Mouse (Mus musculus) layer of hippocampus, adult 18-20 months (tissue): ENCODE measurements around the gene Selenoi. TPM values are rescaled to one million over a fixed set of nuclear protein-coding genes. Genes with fewer than 3 reads are reported as not detected.
A peak's percentile ranks its signal among the peaks of the same experiment; 100 is the strongest.

Experiments
- DNase-seq, 2 experiments: peaks; one replicate each; pipeline ENCODE4 v3.0.0; 2022; ENCODE audit warnings: low spot score in 2 of 2
- total RNA-seq, 2 experiments: library from RNA; stranded (reverse); gene quantifications; 2 replicates each; pipeline ENCODE4 v1.2.3; 2021

Gene Selenoi
- total RNA-seq, 2 experiments from 2014 or later: 33.5 to 41.2 TPM

DNA sequence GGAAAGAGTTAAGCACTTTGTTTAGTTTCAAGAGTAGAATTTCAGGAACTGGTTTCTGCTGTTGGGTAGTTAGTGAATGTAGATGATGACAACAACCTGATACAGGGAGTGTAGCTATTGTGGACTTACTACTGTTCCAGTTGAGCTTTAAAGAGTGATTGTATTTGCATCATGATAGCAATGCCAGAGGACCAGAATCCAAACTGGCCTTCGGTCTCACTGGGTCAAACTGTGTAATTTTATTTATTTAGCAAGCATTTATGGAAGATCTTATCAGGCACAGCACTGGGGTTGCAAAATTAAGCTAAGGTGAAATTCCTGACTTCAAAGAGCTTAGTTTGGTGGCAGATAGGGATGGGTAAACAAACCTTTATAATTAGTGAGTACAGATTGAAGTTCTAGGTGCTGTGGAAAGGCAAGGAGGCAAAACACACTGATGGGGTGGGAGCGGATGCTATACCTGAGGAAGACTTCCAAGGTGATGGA, 3.3 kb downstream of the Selenoi start:
- DNase-seq: no peak

DNA sequence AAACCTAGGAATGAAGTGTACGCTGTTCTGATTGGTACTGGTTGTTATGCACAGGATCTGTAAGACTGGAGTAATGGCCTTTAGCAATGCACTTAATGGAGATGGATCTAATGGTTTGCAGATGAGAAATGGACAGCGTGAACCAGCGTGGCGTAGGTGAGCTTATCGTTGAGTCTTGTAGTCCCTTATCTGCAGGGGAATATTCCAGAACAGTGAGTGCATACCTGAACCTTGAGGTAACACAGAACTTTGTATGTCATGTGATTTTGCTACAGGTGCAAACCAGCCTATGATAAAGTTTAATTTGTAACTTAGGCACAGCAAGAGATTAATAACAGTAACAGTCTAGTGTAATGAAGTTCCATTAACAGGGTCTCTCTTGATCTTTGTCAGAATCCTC, 6.2 kb downstream of the Selenoi start:
- DNase-seq: no peak

DNA sequence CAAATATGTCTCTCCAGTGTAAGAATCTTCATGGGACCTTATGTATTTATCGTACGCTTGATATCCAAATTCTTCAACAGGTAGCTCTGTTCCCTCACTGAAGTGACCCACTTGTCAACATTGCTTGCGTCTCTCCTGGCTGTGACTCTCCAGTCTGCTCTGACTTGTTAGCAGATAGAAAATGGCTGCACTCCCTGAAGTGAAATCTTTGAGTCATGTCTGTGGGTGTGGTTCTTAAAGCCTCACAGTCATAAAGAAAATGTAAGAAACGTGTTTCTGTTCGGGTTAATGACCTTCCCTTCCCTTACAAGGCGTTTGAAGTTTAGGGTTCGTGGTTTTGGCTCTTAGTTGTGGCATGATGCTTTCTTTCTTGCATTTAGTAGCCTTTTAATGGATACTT, 8.2 kb downstream of the Selenoi start:
- no peak for DNase-seq

DNA sequence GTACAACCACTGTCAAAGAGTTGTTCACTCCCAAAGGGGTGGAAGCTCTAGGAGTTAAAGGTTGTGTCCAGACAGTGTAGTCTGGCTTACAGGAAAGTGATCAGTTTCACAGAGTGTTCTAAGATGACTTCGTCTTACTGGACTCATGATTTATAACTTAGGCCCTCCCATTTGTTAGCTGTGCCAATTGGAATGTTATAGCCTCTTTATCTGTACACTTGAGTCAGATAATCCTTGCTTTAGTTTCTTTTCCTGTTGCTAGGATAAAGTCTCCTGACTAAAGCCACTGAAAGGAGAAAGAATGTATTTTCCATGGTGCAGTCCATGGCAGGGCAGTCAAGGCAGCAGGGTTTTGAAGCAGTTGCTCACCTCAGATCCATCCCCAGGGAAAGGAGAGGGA, 10.0 kb downstream of the Selenoi start:
- no peak for DNase-seq

DNA sequence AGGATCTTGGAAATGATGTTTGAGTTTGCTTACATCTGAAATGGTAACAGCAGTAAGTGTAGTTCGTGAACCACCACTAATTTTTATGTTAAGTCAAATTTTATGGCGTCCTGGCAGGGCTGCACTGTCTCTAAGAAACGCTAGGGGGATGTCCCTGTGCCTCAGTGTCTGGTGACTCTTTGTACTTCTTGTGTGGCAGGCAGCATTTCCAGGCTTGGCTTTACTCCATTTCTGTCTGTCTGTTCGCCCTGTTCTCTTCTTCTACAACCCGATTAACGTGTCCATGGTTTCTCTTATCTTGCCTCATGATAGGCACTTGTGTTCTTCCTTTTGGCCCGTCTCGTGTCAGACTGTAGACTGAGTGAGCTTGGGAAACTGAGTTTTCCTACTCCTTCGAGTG, 11.4 kb downstream of the Selenoi start:
- DNase-seq: peak in 1 of 2 experiments; percentile 24

DNA sequence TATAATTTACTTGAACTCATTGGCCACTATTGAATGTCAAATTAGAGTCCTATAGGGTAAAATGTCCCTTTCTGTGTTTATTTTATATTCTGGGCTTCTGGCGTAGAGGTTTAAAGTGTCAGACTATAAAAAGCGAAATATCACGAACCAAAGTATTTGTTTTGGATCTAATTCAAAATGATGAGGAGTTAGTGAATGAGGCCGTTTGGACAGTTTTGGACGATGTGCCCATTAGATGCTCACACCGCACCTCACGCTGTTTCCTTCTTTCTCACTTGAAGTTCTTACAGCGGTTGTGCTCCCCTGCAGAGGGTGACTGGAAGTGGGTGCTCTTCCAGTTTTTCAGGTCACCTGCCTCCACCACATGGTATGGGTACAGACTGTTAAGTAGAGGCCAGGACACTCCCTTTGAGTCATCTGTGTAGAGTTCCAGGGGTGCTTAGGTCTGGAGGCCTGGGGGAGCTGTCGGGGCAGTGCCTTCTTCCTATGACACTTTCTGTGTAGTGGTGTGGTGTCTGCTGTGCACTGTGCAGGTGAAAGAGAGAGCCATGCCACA, 13.6 kb downstream of the Selenoi start:
- DNase-seq: no peak

DNA sequence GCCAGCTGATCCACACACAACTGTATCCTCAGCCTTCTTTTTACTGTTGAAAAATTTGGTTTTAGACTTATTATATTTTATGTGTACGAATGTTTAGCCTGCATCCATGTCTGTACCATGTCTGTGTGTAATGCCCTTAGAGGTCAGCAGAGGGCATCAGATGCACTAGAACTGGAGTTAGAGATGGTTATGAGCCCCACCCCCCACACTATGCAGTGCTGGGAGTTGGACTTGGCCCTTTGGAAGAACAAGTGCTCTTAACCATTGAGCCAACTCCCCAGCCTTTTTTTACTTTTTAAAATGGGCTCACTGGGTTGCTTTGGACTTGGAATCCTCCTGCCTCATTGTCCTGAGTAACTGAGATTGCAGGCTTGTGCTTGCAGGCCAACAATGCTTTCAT, 15.3 kb downstream of the Selenoi start:
- DNase-seq: no peak

DNA sequence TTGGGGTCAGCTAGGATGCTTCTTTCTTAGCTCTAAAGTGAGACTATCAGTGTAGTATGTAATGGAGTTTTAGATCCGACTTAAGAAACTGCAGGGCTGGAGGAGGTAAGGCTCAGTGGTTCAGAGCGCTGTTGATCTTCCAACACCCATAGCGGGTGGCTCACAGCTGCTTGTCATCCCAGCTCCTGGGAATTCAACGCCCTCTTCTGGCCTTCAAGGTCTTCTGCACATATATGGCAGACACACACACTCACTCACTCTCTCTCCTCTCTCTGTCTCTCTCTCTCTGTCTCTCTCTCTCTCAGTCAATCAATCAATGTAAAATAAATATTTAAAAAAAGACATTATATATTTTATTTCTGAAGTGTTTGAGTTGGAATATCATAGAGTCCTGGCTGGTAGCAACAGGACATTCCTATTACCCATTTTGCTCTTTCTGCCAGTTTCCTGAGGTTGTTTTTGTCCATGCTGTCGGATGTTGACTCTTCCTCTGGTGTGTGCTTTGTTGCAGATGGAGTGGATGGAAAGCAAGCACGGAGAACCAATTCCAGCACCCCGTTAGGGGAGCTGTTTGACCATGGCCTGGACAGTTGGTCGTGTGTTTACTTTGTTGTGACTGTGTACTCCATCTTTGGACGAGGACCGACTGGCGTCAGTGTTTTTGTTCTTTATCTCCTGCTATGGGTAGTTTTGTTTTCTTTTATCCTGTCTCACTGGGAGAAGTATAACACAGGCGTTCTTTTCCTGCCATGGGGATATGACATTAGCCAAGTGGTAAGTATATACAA, 23.4 kb downstream of the Selenoi start:
- DNase-seq: no peak

DNA sequence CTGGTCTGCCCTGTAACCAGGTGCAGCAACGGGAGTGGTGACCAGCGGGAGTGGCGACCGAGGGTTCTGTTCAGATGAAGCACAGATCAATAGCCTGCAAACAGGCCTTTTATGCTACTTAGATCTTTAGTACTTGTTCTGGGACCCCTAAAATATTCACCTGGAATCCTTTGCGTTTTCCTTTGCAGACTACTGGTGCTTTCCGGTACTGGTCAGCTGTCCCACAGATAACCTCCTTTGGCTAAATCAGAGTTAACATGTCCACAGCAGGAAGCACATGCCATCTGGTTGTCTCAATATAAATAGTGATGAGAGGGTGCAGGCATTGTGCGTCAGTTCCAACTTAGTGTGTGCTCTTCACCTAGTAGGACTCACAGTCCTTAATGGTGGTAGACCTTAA, 26.4 kb downstream of the Selenoi start:
- no peak for DNase-seq

DNA sequence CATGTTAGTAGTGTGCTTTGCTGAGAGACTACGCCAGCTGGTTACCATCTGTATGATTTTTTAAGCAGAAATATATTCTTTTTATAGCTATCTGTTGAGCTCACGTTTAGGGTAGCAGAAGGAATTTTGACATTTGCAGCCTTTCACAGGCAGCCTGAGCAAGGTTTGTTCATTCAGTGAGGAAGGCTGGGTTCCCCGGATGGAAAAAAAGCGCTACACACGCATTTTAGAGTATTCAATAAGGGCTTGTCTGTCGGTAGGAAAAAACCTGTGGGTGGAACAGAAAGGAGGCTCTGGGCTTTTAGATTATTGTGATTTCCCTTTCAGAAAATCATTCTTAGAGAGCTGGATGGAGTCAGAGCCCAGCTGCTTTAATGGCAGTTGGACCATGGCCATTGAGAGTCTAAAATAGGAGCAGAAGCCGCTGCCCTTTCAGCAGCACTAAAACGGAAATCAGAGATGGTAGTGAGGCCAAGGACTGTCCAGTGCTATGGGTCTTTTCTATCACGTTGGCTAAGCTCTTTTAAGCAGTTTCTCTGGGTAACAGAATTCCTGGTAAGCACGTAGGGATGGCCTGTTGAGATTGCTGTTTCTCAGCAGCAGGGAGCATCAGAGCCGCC, 38.3 kb downstream of the Selenoi start:
- DNase-seq: peak; percentile 70 to 88

DNA sequence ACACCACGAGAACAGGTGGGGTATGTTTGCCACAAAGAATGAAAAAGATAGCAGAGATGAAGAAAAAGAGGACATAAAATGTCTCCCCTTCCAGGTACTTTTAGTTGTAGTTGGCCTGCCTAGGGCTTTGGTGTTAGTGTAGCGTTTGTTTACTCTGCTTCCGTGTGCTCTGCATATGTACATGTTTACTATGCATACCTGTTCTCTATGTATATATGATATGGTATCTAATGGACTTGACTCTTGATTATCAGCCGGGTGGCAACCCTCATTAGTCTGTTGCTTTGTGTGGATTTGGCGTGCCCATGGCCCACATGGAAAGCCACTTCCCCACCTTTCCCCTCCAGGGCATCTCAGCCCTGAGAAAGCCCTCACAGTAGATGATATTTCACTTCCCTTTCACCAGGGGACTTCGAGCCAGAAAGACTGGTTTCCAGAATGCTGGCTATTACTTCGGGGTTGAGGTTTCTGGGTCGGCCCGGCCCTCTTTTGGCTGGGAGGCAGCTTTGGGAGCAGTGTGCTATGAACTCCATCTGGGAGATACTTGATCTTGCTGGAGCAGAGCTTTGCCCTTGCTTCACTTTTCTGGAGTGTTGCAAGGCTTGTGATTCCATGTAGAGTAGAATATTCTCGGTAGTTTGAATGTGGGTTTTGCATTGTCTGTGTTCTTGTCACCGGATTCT, 39.4 kb downstream of the Selenoi start:
- DNase-seq: no peak

DNA sequence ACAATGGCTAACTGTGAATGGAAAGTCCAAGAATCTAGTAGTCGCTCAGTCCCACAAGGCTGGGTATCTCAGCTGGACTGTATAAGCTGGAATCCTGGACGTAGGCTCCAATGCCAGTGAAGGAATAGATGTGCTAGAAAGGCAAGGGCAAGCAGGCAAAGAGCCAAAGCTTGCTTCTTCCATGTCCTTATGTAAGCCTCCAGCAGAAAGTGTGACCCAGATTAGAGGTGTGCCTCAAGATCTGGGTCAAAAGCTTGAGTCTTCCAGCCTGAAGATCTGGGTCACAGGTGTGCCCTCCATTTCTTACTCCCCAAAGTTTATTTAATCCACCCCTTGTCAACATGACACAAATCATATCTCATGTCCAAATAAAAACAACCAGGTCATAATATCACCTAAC, 44.0 kb downstream of the Selenoi start:
- DNase-seq: no peak

DNA sequence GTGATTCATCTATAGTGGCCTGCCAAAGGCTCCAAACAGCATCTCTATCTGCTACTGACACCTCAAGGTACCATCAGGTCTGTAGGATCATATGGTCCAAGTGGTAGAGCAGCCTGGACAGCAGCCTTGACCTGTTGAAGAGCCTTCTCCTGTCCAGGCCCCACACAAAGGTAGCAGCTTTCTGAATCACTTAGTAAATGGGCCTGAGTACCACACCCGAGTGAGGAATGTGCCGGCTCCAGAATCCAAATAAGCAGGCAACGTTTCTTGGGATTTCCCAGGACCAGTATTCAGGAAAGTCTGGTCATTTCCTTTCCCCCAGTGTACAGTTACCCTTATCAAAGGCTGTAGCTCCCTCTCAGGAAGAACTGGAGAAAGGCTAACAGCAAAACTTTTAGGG, 46.6 kb downstream of the Selenoi start:
- no peak for DNase-seq

DNA sequence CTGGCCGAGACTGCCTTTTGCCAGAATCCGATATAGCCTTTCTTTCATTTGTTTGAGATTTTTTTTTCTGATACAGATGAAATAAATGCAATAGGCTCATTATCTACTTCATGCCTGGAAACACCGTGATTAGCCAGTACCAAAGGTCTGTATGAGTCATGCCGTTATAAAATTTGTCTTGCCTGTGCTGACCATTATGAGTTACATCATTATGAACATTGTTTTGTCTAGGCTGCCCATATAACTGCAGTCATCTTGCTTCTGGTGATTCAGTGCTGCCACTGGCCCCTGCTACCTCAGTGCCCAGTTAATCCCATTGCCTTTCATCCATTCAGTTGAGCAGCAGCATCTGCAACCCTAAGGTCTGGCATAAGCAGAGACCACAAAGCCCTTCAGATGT, 47.1 kb downstream of the Selenoi start:
- DNase-seq: no peak

DNA sequence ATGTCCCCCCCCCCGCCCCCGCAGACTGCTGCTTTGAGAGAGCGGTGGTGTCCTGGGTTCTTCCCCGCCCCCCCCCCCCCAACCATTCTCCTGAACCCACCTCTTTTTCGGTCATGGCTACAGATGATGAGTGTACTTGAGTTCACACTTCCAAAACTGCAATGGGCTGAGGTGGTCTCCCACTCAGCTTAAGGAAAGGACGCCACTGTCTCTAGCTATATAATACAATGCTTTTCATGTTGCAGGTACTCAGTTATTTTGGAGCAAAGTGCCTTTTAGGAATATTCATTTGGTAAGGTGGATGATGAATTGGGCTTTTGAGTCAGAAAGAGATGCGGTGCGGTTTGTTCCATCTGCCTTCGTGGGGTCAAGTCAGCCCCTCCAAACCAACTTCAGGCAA, 48.5 kb downstream of the Selenoi start:
- no peak for DNase-seq

DNA sequence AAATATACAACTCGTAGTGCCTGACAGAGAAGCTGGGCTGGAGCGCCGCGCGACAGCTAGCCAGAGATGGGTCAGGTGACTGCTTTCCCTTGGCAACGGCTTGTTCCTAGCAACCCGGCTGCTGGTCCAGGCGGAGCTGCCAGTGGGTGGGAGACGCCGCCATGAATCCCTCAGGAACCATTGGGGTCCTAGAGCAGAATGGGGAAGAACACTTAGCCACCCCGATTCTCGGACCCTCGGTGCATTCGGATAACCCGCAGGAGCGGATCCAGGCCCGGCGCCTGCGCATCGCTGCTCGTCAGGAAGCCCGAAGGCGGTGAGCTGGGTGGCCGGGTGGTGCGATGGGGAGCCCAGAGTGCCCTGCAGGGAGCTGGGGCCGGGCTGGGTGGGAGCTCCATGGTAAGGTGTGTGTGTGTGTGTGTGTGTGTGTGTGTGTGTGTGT, 48.9 kb downstream of the Selenoi start, which contains the start of gene Drc1:
Drc1 (plus strand) TSS at position 98 of the 442 bp plus-strand sequence.
- DNase-seq: peak; percentile 70 to 78

DNA sequence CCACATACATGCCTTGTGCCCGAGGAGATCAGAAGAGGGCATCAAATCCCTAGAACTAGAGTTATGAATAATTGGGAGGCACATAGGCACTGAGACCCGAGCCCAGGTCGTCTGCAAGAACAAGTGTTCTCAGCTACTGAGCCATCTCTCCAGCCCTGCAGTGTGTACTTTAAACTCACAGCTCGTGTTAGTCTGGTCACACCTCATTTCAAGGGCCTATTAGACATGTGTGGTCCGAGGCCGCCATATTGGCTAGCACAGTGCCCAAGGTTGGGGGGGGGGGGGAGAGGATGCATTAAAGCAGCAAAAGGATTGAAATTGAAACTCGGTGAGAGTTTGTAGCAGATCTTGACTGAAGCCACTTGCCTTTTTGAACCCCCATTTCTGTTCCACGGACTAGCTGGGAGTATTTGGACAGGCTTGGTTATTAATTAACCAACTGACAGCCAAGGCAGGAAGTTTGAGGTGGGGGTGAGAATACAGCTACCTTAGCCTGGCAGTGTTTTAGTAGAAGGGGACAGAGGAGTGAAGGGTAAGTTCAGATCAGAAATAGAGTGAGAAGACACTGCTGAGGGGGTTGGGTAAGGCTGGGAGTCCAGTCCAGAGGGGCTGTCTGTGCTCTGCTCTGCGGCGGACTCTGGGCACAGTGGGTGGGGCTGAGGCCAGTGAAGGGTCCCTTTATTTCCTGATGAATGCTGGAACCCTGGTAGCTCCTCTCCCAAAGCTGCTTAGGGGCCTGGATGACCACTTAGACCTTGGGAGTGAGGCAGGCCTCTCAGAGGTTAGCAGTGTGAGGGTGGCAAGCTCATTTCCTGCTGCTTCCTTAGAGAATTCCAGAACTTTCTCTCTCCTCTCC, 53.8 kb downstream of the Selenoi start:
- DNase-seq: no peak

DNA sequence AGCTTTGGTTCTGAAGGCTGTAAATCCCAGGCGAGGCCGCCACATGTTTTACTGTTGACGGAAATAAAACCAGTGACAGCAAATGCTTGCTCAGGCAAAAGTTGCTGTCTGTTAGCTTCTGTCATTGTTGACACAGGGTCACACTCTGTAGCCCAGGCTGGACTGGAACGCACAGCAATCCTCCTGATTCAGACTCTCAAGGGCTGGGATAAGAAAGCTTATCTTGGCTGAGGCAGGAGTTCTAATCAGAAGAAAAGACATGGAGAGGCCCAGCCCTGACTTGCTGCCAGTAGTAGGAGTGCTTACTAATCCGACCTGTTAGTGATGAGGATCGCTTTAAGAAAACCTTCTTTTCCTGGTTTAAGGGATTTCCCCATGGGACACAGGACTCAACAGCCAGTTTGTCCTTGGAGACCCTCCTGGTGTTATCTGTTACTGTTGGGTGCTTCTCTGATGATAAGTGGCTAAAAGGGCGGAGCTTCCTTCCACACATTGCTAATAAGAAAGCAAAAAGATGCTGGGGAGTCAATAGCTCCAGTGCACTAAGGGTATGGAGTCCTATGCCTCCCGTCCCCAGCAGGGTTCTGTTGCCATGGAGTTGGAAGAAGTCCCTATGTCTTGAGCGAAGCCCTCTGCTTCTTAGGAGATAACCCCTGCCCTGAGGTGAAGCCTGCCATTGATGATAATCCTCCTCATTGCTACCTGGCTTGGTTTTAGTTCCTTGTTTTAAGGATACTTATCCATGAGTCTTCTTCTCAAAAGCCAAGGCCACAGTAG, 54.9 kb downstream of the Selenoi start:
- DNase-seq: no peak
